Mouse (Mus musculus): ENCODE results near the gene Gm9789.

DNA sequence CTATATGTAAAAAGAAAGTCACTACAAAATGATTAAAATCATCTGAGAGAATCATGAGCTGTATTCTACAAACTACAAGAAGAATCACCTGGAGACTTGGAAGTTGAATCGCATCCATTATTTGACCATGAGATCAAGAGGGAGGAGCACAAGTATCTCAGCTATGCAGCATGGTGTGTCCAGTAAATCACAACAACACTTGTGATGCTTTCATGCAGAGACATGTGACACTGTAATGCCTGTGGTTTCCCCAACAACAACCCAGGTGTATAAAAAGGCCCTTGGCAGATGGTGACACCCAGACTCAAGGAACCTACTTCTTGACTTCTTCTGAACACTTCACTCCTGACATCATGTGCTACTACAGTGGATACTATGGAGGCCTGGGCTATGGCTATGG, 7.0 kb upstream of the Gm9789 start, which contains the start of gene Gm10061:
- no peak for TF ChIP-seq POLR2A (IDR thresholded peaks at IDR 0.05; ENCODE audit: borderline replicate concordance, low read depth, low read length)
- TF ChIP-seq CTCF (IDR thresholded peaks at IDR 0.05; ENCODE audit: low read depth, low read length): no peak
